Mouse (Mus musculus): ENCODE data around the gene Sstr3.

DNA sequence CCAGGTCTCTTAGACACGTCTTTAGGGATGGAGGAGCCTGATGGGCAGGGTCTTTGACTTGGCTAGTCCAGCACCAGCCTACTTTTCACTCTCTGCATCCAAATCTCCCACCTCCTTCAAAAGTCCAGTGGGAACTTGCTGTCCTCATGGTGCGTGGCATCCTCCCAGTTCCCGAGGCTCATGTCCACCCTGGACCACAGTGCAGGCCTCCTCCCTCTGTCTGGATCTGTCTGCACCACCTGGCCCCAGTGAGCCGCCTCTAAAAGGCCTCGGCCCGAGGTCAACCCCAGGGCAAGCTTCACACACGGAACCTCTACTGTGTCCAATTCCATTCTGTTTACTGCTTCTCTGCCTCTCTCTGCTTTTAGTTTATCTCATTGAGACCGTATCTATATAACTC lies 23.2 kb downstream of the Sstr3 start:
- TF ChIP-seq CTCF (IDR thresholded peaks at IDR 0.05; ENCODE audit: low read depth) (no peak), EP300 (IDR thresholded peaks at IDR 0.05; ENCODE audit: low read depth) (no peak)
